Mouse (Mus musculus): Measurements from ENCODE around the gene Tbkbp1.

GRCm38 (mm10) chr11:97131683-97132082 is 19.6 kb downstream of the Tbkbp1 start:
- TF ChIP-seq CTCF (IDR thresholded peaks at IDR 0.05; ENCODE audit: extremely low read depth, insufficient read length, insufficient replicate concordance, low read depth, low read length), result no peak
- TF ChIP-seq POLR2A (IDR thresholded peaks at IDR 0.05; ENCODE audit: low read depth, low read length), result no peak

Data from small intestine, adult 2 months (tissue).